Mouse (Mus musculus) thymus, postnatal 25 days (tissue): ENCODE results near the gene Mrpl32.
A peak's percentile ranks its signal among the peaks of the same experiment; 100 is the strongest.

Experiments
- DNase-seq: peaks from one replicate; pipeline ENCODE4 v3.0.0; 2022

Mrpl32 gene

GRCm38 (mm10) chr13:14612926-14613529, at the start of gene Mrpl32, which contains the start of gene Psma2:
Gene Mrpl32 (minus strand): TSS chr13:14613165.
Gene Psma2 (plus strand): TSS chr13:14613240.
- peak; percentile 98 for DNase-seq

- no peak for DNase-seq
Observed at GRCm38 (mm10) chr13:14649301-14649700, 36.3 kb upstream of the Mrpl32 start.

DNA sequence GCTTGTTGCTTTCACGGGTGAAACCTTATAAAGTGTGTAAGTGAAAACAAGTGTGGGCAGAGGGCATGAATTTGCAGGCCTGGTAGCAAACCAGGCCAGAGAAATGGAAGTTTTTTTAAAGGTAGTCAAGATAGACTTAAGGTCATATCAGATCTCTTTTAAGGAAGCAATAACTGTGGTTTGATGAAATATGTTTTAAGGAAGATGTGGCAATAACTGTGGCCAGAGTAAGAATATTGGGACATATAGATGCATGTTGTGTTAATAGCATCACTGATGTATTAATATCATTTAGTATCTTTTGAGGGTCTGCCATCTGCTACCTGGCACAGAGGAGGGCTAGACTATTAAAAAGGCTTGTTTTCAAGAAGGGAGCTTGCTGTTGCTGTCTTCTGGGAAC, 27.0 kb upstream of the Mrpl32 start:
- no peak for DNase-seq

DNA sequence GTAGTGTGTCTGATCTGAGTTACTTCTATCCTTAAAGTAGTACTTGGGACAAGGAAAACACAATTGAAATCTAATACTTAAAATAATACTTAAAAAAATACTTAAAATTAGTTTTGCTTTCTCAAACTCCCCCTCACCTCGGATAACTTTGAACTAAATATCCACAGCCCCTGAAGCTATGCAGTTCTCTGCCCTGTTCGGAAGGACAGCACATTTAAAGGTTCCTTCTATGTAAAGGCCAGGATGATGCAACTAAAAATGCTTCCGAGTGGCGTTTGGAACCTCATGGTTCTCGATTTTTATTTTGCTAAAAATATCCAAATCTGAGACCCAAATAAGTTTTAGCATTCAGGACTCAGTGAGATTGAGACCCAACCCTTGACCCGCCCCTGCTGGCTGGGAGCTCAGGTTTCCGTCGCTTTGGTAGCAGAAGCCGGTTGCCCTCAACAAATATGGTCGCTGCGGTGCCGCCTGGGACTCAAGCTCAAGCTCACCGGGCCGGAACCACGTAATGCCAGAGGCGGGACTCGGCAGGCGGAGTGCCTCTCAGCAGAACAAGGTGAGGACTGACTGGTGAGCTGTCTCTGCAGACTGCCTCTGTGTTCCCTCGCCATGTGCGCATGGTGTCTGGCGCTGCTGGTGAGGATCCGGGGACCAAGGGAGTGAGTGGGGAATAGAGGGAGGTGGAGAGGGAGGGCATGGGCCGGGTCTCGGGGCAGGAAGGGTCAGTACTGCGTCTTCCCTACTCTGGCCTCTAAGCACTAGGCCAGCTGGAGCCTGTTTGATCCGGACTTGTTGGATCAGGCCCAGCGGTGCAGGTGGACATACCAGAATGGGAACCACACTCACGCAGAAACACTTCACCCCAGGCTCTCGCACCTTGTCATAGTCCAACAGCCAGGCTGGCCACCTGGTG, 17.0 kb upstream of the Mrpl32 start, which contains the start of gene AW209491:
TSS of gene AW209491 (plus strand) at position 429 of the 916 bp plus-strand sequence.
- DNase-seq, result peak; percentile 95

GRCm38 (mm10) chr13:14618724-14619123, 5.8 kb upstream of the Mrpl32 start:
- DNase-seq, result peak; percentile 79

DNA sequence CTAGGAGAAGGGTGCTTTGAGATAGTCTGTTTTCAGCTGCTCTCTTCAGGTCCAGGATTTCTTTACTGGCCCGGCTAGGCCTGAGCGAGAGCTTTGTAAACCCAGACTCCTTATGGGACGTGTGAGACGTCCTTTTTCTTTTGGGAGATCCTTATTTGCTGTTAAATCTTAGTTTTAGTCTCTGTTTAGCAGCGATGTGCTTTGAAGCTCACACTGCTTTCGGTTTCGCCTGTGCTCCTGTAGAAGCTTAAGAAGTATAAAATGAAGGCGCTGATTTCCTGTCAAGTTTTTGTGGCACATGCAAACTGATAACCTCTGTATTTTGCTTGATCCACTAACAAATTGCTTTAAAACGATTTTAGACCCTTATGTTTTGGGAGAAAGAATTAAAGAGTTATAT, 588 bp upstream of the Mrpl32 start:
- DNase-seq, result no peak

- no peak for DNase-seq
Observed at GRCm38 (mm10) chr13:14612463-14612862, 502 bp downstream of the Mrpl32 start.

- DNase-seq, result no peak
Observed at GRCm38 (mm10) chr13:14607616-14608015, 5.3 kb downstream of the Mrpl32 start.

DNA sequence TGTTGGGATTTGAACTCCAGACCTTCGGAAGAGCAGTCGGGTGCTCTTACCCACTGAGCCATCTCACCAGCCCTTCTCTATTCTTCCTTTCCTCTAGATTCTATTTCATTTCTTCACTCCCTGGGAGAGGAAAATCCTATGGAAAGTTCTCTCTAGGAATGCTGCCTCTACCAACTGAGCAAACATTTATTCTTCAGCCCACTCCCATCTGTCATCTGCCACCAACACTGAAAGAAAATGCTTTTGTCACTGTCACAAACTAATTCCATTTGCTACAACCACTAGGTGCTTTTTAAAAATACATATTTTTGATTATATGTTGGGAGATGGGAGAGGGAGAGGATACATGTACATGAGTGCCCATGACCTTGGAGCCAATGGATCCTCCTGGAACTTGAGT, 10.2 kb downstream of the Mrpl32 start:
- DNase-seq, result no peak

GRCm38 (mm10) chr13:14580392-14580791, 32.6 kb downstream of the Mrpl32 start:
- no peak for DNase-seq

GRCm38 (mm10) chr13:14574128-14574527, 38.8 kb downstream of the Mrpl32 start:
- no peak for DNase-seq

DNA sequence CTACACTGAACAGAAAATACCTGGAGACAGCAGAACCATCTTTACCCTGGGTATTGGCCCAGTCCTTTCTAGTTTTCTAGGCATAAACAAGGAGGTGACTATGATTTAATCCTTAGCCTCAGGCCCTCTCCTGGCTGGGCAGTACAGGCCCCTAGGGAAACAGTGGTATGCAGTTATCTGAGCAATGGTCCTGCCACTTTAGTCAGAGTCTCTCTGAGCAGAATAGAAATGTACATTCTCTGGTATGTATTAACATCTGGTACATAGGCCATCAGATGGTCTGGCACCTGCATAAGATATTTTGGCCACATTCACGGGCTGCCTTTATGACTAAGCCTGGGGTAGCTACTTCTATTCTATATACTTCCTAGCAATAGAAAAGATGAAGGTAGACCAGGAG, 51.6 kb downstream of the Mrpl32 start:
- DNase-seq, result no peak
